Mouse (Mus musculus) neural tube, embryonic 15.5 days (tissue): ENCODE data around the gene Ppard. TPM values are rescaled to one million over a fixed set of nuclear protein-coding genes. Genes with fewer than 3 reads are reported as not detected.

Source experiments
- ATAC-seq: fragments of 200-750 bp; cut with Nextera tagmentation; 2 replicates; pipeline ENCODE4 v1.8.0; 2017; ENCODE audit warnings: mild to moderate bottlenecking, moderate TSS enrichment, moderate library complexity; ENCODE audit not compliant: low FRiP score
- H3K27ac ChIP-seq: fragments of 300-500 bp; sonication (generic); replicated peaks from 2 replicates; pipeline ENCODE4 v1.5.1; 2015; ENCODE audit warnings: mild to moderate bottlenecking, inconsistent platforms
- H3K27me3 ChIP-seq: fragments of 300-500 bp; sonication (generic); replicated peaks from 2 replicates; pipeline ENCODE4 v1.6.1; 2015; ENCODE audit warnings: inconsistent platforms
- H3K36me3 ChIP-seq: fragments of 300-500 bp; sonication (generic); 2 replicates; pipeline ENCODE4 v1.6.1; 2015; ENCODE audit warnings: inconsistent platforms
- H3K4me1 ChIP-seq: fragments of 300-500 bp; sonication (generic); 2 replicates; pipeline ENCODE4 v1.6.1; 2015; ENCODE audit warnings: inconsistent platforms
- H3K4me2 ChIP-seq: fragments of 300-500 bp; sonication (generic); 2 replicates; pipeline ENCODE4 v1.6.1; 2015; ENCODE audit warnings: inconsistent platforms, mild to moderate bottlenecking, moderate library complexity
- H3K4me3 ChIP-seq: fragments of 300-500 bp; sonication (generic); replicated peaks from 2 replicates; pipeline ENCODE4 v1.5.1; 2015; ENCODE audit warnings: mild to moderate bottlenecking, inconsistent platforms
- H3K9ac ChIP-seq: fragments of 300-500 bp; sonication (generic); replicated peaks from 2 replicates; pipeline ENCODE4 v1.6.1; 2015; ENCODE audit warnings: mild to moderate bottlenecking, inconsistent platforms
- H3K9me3 ChIP-seq: fragments of 300-500 bp; sonication (generic); replicated peaks from 2 replicates; pipeline ENCODE4 v1.6.1; 2016; ENCODE audit warnings: inconsistent platforms
- WGBS: fragments of 180-500 bp; shearing (Covaris S2); methylation state at CpG from one replicate; pipeline ENCODE4 v1.1.7; 2015; ENCODE audit warnings: mixed read lengths; 5-methylcytosine and 5-hydroxymethylcytosine counted together
- polyA plus RNA-seq: library from polyadenylated mRNA; unstranded; fragments of >200 nt; fragmentation: Nextera tagmentation; extraction: Ambion mirVana; gene quantifications from 2 replicates; pipeline ENCODE4 v1.2.1, GENCODE M21; 2015

Gene Ppard
- polyA plus RNA-seq, 1 experiment from 2014 or later: 1.3 TPM

- H3K4me2 ChIP-seq: no peak overlapping the region
- H3K4me1 ChIP-seq: peaks cover 31% of the 10 kb centered on the region
- ATAC-seq: no peak
- H3K4me3 ChIP-seq: no peak overlapping the region
- WGBS: 83% methylated on average over 11 of the region's 11 CpGs
- H3K27me3 ChIP-seq: no peaks in the 10 kb centered on the region
- no peaks in the 10 kb centered on the region for H3K9me3 ChIP-seq
- no peak overlapping the region for H3K9ac ChIP-seq
- no peaks in the 10 kb centered on the region for H3K36me3 ChIP-seq
- no peak overlapping the region for H3K27ac ChIP-seq
These were observed 58.2 kb downstream of the Ppard start for GRCm38 (mm10) chr17:28290671-28291070.

DNA sequence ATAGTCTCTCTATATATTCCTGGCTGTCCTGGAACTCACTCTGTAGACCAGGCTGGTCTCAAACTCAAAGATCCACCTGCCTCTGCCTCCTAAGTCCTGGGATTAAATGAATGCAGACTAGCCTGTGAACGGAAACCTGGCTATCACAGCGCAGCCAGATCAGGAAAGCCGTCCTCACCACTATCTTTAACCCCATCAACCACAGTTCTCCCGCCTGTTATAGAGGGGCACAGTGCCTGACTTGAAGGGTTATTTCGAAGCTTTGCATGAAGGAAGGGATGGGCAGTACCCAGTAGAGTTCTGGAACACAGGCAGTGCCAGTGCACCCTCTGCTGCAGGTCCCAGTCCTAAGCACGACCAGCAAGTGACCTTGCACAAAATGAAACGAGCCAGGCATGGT is 58.8 kb downstream of the Ppard start:
- Histone ChIP-seq H3K36me3 (no peaks in the 10 kb centered on the region), H3K9me3 (no peaks in the 10 kb centered on the region), H3K27me3 (no peaks in the 10 kb centered on the region), H3K4me2 (no peak overlapping the region), H3K4me3 (no peak overlapping the region), H3K9ac (no peak overlapping the region), H3K27ac (no peak overlapping the region), H3K4me1 (peaks cover 24% of the 10 kb centered on the region)
- ATAC-seq: no peak
- WGBS: 93% methylated on average over 7 of the region's 7 CpGs

DNA sequence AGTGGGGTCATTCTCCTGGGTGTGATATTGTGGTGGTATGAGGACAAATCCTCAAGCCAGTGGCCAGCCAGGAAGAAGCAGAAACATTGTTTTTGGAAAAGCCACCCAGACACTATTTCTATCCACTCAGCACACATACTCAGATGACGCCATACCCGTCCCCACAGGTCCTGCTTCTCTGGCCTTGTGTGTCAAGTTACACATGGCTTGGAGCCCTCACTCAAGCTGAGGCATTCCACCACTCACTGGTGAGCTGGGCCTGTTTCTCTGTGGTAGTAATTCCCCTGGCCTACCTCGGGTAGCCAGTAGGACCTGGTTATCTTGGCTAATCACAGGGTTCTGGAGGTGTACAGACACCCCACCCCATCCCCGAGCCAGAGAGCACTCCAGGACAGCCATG is 61.2 kb downstream of the Ppard start:
- WGBS: 77% methylated on average over 4 of the region's 4 CpGs
- Histone ChIP-seq H3K27ac (no peak overlapping the region), H3K27me3 (no peaks in the 10 kb centered on the region), H3K36me3 (peaks cover 3% of the 10 kb centered on the region; the same call in 1 of the 2 replicates), H3K4me2 (no peak overlapping the region), H3K9ac (no peak overlapping the region), H3K9me3 (no peaks in the 10 kb centered on the region), H3K4me1 (peaks cover 19% of the 10 kb centered on the region), H3K4me3 (no peak overlapping the region)
- no peak for ATAC-seq

DNA sequence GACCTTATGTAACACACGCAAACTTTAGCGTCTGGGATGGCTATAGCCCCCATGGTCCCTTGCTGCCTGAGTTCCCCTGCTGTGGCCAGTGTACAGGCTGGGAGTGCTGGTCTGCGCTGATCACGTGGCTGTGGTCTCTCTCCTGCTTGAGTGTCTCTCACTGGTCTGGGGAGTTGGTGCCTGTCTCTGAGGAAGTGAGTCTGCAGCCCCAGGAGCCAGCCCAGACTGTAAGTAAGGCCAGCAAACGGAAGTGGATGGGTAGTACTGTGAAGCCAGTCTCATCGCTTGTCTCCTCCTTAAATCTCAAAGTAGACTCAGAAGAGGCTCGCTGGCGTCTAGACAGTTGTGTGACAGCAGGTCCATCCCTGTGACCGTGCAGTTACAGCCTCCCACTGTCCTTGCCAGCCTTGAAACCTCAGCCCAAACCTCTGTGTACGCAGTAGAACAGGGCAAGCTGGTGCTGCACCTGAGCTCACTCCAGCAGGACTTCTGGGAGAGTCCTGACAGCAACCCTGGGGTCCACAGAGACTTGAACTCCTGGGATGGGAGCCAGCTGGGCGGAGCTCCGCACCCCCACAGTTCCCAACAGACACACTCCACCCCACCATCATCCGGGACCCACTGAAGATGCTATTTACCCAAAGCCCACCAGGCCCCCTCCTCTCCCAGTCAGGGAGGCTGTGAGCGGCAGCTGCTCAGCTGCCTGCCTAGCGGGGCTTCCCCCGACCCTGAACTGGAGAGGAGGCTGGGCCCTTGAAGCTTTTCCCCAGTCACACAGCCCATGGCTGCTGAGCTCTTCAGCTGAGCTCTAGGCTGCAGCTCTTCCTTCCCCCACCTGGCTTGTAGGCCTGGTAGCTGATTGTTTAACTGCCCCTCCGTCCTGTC is 62.2 kb downstream of the Ppard start:
- H3K4me1 ChIP-seq: peaks cover 24% of the 10 kb centered on the region
- H3K27me3 ChIP-seq: no peaks in the 10 kb centered on the region
- peak overlapping the region; percentile 52 for H3K27ac ChIP-seq
- no peaks in the 10 kb centered on the region for H3K9me3 ChIP-seq
- peaks cover 3% of the 10 kb centered on the region; the same call in 1 of the 2 replicates for H3K36me3 ChIP-seq
- no peak overlapping the region for H3K4me2 ChIP-seq
- H3K9ac ChIP-seq: peak overlapping the region; percentile 11; the same call in 1 of the 2 replicates
- 57% methylated on average over 17 of the region's 17 CpGs for WGBS
- ATAC-seq: no peak
- H3K4me3 ChIP-seq: no peak overlapping the region

DNA sequence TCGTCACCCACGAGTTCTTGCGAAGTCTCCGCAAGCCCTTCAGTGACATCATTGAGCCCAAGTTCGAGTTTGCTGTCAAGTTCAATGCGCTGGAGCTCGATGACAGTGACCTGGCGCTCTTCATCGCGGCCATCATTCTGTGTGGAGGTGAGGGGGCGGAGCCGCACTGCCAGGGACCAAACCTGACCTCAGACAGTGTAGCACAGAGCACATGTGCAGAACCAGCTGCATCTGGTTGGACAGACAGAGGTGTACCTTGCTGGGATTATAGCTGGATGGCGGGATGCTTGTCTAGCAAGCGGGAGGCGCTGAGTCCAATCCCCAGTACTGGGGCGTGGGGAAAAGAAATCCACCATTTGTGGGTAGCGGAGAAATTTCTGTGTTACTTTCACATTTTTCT is 66.4 kb downstream of the Ppard start:
- no peak for ATAC-seq
- H3K4me3 ChIP-seq: no peak overlapping the region
- no peak overlapping the region for H3K9ac ChIP-seq
- H3K27me3 ChIP-seq: no peaks in the 10 kb centered on the region
- peaks cover 3% of the 10 kb centered on the region; the same call in 1 of the 2 replicates for H3K36me3 ChIP-seq
- 95% methylated on average over 17 of the region's 17 CpGs for WGBS
- H3K9me3 ChIP-seq: no peaks in the 10 kb centered on the region
- no peak overlapping the region for H3K4me2 ChIP-seq
- H3K27ac ChIP-seq: no peak overlapping the region
- peaks cover 15% of the 10 kb centered on the region for H3K4me1 ChIP-seq

- 57% methylated on average over 10 of the region's 11 CpGs for WGBS
- no peak overlapping the region for H3K4me2 ChIP-seq
- ATAC-seq: no peak
- peaks cover 3% of the 10 kb centered on the region; the same call in 1 of the 2 replicates for H3K36me3 ChIP-seq
- no peak overlapping the region for H3K9ac ChIP-seq
- H3K9me3 ChIP-seq: no peaks in the 10 kb centered on the region
- no peaks in the 10 kb centered on the region for H3K27me3 ChIP-seq
- H3K4me3 ChIP-seq: no peak overlapping the region
- no peak overlapping the region for H3K27ac ChIP-seq
- peaks cover 11% of the 10 kb centered on the region for H3K4me1 ChIP-seq
These were observed 67.3 kb downstream of the Ppard start for GRCm38 (mm10) chr17:28299669-28300320.

GRCm38 (mm10) chr17:28300323-28300722 is 67.8 kb downstream of the Ppard start:
- no peak overlapping the region for H3K9ac ChIP-seq
- no peaks in the 10 kb centered on the region for H3K9me3 ChIP-seq
- peaks cover 5% of the 10 kb centered on the region for H3K4me1 ChIP-seq
- WGBS: 39% methylated on average over 9 of the region's 9 CpGs
- H3K27ac ChIP-seq: no peak overlapping the region
- no peaks in the 10 kb centered on the region for H3K27me3 ChIP-seq
- ATAC-seq: no peak
- H3K4me2 ChIP-seq: no peak overlapping the region
- H3K36me3 ChIP-seq: peaks cover 3% of the 10 kb centered on the region; the same call in 1 of the 2 replicates
- no peak overlapping the region for H3K4me3 ChIP-seq

DNA sequence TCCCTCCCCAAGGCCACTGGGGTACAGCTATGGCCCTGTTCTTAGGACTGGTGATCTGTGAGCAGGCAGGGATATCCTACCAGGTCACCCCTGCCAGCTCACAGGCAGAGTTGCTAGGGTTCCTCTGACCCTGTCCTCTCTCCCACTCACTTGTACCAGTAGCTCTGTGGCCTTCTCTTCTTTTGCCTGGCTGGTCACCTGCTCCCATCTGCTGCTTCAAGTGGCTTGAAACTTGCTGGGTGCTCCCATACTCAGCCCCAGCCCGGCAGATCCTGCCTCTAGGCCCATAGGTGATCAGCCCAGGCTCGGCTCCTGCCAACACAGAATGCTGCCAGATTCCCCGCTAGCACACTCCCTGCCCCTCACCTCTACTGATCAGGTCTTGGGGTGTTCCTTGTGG is 68.3 kb downstream of the Ppard start:
- Histone ChIP-seq H3K4me1 (0 out of 2 replicates have a peak, but pooled peaks cover 5% of the 10 kb centered on the region), H3K27ac (no peak overlapping the region), H3K9me3 (no peaks in the 10 kb centered on the region), H3K4me2 (no peak overlapping the region), H3K9ac (no peak overlapping the region), H3K4me3 (no peak overlapping the region), H3K27me3 (no peaks in the 10 kb centered on the region), H3K36me3 (peaks cover 3% of the 10 kb centered on the region; the same call in 1 of the 2 replicates)
- ATAC-seq: no peak
- WGBS: 54% methylated on average over 3 of the region's 3 CpGs

DNA sequence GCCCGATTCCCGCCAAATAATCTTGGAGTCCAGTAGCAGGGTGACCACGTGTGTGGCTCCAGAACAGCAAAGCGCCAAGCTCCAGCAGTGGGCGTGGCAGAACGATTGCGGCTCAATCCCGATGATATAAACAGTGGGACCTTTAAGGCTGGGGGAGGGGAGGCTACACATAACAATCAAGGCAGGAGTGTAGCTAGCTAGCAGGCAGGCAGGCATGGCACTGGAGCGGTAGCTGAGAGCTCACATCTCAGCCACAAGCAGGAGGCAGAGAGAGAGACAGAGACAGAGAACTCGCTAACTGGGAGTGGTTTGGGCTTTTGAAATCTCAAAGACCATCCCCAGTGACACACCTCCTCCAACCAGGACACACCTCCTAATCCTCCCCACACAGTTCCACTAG is 72.7 kb downstream of the Ppard start:
- ATAC-seq: no peak
- no peak overlapping the region for H3K4me2 ChIP-seq
- H3K36me3 ChIP-seq: no peaks in the 10 kb centered on the region
- H3K27me3 ChIP-seq: no peaks in the 10 kb centered on the region
- no peak overlapping the region for H3K4me3 ChIP-seq
- peaks cover 3% of the 10 kb centered on the region; the same call in 1 of the 2 replicates for H3K4me1 ChIP-seq
- WGBS: 64% methylated on average over 10 of the region's 10 CpGs
- H3K27ac ChIP-seq: no peak overlapping the region
- H3K9ac ChIP-seq: no peak overlapping the region
- no peaks in the 10 kb centered on the region for H3K9me3 ChIP-seq

DNA sequence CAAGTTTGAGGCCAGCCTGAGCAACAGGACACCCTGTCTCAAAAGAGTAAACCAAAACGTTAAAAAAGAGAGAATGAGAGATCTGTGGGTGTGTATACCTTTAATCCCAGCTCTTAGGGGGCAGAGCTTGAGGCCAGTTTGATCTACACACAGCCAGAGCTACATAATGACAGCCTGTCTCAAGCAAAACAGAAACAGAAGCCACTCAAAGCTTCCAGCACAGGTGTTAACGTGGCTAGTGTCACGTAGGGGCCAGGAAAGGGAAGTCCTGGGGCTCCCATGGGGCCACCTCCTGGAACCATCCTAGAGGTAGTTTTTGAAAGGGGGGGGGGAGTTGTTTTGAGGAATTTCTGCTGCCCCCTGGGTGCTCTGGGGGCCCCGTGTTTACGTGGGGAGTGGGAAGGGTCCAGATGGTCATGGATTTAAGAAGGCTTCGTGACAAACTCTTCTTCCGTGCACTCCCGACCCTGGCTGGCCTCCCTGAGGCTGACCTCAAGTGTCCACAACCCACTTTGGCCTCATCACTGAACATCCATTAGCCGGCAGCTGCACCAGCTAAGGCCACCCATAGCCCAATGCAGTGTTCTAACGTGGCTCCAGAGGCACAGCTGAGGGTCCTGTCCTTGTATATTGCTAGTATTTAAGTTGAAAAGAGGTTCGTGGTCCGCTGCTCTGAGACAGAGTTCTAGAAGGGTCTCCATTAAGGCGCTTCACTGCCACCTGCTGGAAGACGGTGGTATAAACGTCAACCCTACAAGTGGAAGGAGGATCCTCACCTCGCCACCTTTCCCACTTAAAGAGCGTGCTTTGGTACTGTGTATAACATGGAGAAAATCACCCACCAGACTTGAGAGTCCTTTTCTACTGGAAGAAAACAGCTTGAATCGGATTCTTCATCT is 76.0 kb downstream of the Ppard start:
- peaks cover 8% of the 10 kb centered on the region; the same call in 1 of the 2 replicates for H3K4me1 ChIP-seq
- no peaks in the 10 kb centered on the region for H3K36me3 ChIP-seq
- H3K9me3 ChIP-seq: no peaks in the 10 kb centered on the region
- ATAC-seq: no peak
- no peaks in the 10 kb centered on the region for H3K27me3 ChIP-seq
- no peak overlapping the region for H3K4me3 ChIP-seq
- peak overlapping the region; percentile 32; the same call in 1 of the 2 replicates for H3K4me2 ChIP-seq
- 21% methylated on average over 18 of the region's 18 CpGs for WGBS
- 0 out of 2 replicates have a peak overlapping the region, but pooled peaks have one; percentile 17 for H3K9ac ChIP-seq
- H3K27ac ChIP-seq: no peak overlapping the region

DNA sequence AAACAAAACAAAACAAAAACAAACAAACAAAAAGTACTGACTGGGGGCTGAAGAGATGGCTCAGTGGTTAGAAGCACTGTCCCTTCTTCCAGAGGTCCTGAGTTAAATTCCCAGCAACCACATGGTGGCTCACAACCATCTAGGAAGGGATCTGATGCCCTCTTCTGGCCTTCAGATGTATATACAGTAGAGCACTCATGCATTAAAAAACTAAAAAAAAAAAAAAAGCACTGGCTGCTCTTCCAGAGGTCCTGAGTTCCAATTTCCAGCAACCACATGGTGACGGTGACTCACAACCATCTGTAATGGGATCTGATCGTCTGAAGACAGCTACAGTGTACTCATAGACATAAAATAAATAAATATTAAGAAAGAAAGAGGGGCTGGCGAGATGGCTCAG is 78.3 kb downstream of the Ppard start:
- no peaks in the 10 kb centered on the region for H3K27me3 ChIP-seq
- no peaks in the 10 kb centered on the region for H3K9me3 ChIP-seq
- ATAC-seq: no peak
- H3K36me3 ChIP-seq: no peaks in the 10 kb centered on the region
- no peak overlapping the region for H3K4me3 ChIP-seq
- no peak overlapping the region for H3K9ac ChIP-seq
- H3K4me2 ChIP-seq: no peak overlapping the region
- H3K27ac ChIP-seq: no peak overlapping the region
- 87% methylated on average over 3 of the region's 3 CpGs for WGBS
- peaks cover 29% of the 10 kb centered on the region for H3K4me1 ChIP-seq
